Mouse (Mus musculus) left cerebral cortex, adult 2 months (tissue): ENCODE measurements at regions not wholly inside any gene's neighbourhood (a gene's known extent, or its start where the extent isn't known, plus 50 kb on each side); places are given as distances from the start of the nearest gene placed in this dataset.

Experiments used
- DNase-seq, 2 experiments: peaks; one replicate each; pipeline ENCODE4 v3.0.0; 2021 to 2022; ENCODE audit warnings: low spot score in 2 of 2, mixed read lengths in 1 of 2; ENCODE audit errors: extremely low spot score in 1 of 2
- H3K27ac ChIP-seq: fragments of 200-600 bp; 2 replicates; pipeline ENCODE4 v1.8.1; 2022
- H3K4me3 ChIP-seq: fragments of 200-600 bp; 2 replicates; pipeline ENCODE4 v1.8.1; 2022
- CTCF ChIP-seq: fragments of 200-600 bp; IDR thresholded peaks from 2 replicates; pipeline ENCODE4 v1.8.1; 2022; ENCODE audit warnings: antibody characterized with exemption, mild to moderate bottlenecking, moderate library complexity
- intact Hi-C: fragments of 180-260 bp; cut with DNase I; formaldehyde crosslinking; loops from one replicate; pipeline ENCODE4 v1.15.1; 2025

DNA sequence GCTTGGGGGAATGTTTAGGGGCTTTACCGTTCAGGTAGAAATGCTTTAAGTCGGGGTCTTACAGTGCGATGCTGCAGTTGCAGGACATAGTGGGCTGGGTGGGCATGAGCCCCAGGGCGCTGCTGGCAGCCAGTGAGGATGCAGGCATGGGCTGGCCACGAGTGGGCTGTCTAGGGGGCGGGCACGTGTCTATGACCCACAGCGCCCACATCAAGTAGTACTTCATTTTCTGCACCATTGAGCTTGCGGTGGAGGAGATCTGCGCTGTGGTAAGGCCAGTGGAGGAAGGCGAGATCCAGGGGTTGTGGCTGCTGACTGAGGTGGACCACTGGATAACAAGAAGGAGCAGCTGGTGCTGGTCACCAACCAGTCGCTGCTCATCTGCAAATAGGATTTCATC is 52.4 kb upstream of the Olfr291 start:
- no peak overlapping the region for H3K27ac ChIP-seq
- intact Hi-C loops: loop anchor here (10.0 kb wide), 1 partner anchor 1404 kb away; no protein-coding TSS in a partner anchor
- no peak overlapping the region for H3K4me3 ChIP-seq
- DNase-seq: no peak
- TF ChIP-seq CTCF: no peak

DNA sequence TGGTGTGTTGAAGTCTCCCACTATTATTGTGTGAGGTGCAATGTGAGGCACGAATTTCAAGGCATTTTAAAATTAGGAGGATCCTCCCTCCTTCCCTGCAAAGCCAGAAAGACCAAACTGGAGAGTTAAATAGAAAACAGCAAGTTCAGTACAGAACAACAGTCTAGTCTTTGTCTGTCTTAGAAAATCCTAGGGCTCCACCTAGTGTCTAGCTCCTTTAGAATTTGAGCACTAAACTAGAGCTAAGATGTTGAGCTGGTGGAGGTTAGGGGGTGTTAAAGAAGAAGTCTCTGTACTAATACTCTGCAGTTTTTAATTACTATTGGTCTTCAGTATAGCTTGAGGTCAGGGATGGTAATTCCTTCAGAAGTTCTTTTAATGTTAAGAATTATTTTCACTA is 58.7 kb upstream of the Olfr291 start:
- intact Hi-C loops: loop anchor here (1.0 to 5.0 kb wide), 2 partner anchors 47 to 200 kb away; no protein-coding TSS in a partner anchor
- H3K4me3 ChIP-seq: no peak overlapping the region
- peak; percentile 68 for TF ChIP-seq CTCF
- no peak for DNase-seq
- H3K27ac ChIP-seq: no peak overlapping the region

GRCm38 (mm10) chr7:84779276-84779825 is 74.0 kb upstream of the Olfr291 start:
- peak overlapping the region; percentile 59 for H3K4me3 ChIP-seq
- TF ChIP-seq CTCF: peak; percentile 77
- peak overlapping the region; percentile 77 for H3K27ac ChIP-seq
- intact Hi-C loops: loop anchor here (1.0 kb wide), 1 partner anchor 185 kb away; no protein-coding TSS in a partner anchor
- peak; percentile 82 to 87 for DNase-seq

GRCm38 (mm10) chr7:84777696-84778095 is 75.7 kb upstream of the Olfr291 start:
- Histone ChIP-seq H3K27ac (no peak overlapping the region), H3K4me3 (no peak overlapping the region)
- DNase-seq: no peak
- intact Hi-C loops: no loop called here
- no peak; the same call in 1 of the 2 replicates for TF ChIP-seq CTCF

- intact Hi-C loops: no loop called here
- no peak for DNase-seq
- H3K27ac ChIP-seq: no peak overlapping the region
- TF ChIP-seq CTCF: no peak
- H3K4me3 ChIP-seq: no peak overlapping the region
Measured at GRCm38 (mm10) chr7:84756261-84756660, 66.5 kb upstream of the Zfand6 start.

DNA sequence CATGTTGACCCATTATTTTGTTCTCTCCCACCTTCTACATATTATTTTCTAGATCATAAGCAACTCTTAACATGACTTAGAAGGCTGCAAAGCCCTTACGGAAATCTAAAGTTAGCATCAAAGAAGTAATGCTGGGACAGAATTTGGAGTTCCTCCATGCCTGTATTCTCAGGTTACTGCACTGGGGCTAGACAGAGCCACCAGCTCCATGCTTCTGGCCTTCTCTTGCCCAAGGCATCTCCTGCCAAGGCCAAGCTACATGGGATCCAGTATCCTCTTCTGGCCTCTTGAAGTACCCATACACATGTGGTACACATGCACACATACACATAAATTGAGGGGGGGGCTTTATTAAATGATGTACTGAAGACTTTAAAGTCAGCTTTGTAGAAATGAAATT is 63.6 kb upstream of the Zfand6 start:
- intact Hi-C loops: loop anchor here (5.0 kb wide), 1 partner anchor 34 kb away; no protein-coding TSS in a partner anchor

DNA sequence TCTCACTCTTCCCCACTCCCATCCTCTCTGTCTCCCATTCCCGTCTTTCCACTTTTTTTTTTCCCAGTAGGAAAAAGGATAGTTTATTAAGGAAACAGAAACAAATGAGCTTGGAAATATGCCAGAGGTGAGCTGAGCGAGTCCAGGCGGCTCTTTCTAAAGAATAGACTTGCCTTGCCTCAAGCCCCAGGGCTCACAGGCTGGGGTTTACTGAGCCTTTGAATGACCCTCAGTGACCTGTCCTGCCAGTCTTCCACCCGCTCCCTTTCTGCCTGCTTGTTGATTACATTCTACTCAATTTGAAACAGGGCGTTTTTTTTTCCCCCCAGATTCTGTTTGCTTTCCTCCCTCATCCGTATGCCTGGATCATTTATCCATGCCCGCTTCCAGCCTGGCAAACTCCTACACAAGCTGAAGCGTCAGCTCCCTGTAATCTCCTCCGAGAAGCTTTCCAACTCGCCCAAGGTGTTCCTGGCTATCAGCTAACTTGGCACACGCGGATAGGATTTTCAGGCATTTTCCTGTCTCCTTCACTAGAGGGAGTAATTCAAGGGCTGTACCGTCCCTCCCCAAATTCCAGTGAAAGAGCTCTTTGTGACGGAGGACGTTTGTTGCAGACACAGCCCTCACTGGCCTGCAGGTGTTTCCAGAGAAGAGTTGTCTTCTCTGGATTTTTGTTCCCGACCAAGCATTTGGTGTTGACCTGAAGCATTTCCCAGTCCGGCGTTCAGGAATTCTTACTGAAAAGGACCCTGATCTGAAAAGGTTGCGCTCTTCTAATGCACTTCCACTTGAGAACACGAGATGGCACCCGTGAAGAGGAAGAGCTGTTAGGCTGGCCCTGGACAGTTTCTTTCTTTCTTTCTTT is 59.9 kb upstream of the Zfand6 start:
- Histone ChIP-seq H3K4me3 (peak overlapping the region; percentile 44), H3K27ac (0 out of 2 replicates have a peak overlapping the region, but pooled peaks have one; percentile 41)
- peak; percentile 61 for TF ChIP-seq CTCF
- intact Hi-C loops: loop anchor here (1.0 to 5.0 kb wide), 4 partner anchors 38 to 157 kb away; no protein-coding TSS in a partner anchor
- peak; percentile 54 to 65 for DNase-seq

More for the DNA sequence above, 63.6 kb upstream of the Zfand6 start:
- Histone ChIP-seq H3K4me3 (no peak overlapping the region), H3K27ac (no peak overlapping the region)
- no peak for TF ChIP-seq CTCF
- no peak for DNase-seq

DNA sequence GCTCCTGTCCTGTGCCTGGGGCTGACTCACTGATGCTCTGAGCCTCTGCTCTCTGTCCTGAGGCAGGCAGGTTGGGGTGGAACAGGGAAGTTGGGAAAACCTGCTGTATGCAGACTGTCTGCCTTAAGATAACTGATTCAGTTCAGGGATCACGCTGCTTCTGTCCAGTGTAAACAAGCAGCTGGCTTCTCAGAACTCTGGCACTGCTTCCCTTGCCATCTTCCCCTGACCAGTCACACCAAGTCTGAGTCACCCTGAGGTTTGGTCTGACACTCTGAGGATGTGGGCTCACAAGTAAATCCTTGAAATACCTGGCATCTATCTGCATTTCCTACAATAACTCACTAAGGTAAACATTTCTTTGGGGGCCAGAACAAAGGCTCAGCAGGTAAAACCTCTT is 58.1 kb upstream of the Zfand6 start:
- Histone ChIP-seq H3K4me3 (no peak overlapping the region), H3K27ac (no peak overlapping the region)
- DNase-seq: no peak
- TF ChIP-seq CTCF: no peak
- intact Hi-C loops: loop anchor here (5.0 kb wide), 2 partner anchors 49 to 156 kb away; no protein-coding TSS in a partner anchor

DNA sequence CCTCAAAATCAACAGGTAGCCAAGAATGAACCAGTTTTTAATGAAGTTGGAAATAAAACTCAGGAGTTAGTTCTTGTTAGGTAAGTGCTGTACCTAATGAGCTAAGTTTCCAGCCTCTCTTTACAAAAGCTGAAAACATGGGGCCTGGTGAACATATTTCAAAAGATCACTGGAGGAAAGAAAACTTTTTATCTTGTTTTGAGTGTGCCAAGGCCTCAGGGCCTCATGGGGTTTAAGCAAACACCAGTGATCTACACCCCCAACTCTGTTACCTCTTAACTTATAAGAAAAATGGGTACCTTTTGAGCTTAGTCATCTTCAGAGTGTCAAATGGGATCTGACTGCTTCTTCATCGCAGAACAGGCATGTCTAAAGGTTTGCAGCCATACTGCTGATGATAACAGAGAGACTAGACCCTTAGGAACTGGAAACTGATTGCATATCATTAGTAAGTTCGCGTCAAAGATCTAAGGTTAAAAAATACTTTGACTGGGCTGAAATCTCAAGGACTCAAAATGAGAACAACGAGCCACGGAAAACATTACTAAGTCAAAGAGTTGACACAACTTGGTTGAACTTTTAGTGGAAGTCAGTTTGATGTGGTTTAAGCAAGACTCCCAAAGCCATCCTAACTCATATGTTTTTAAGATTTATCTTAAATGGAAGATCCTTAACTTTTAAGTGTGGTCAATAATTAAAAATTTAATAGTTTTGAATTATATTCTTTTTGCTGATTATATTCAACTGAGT is 54.7 kb upstream of the Zfand6 start:
- intact Hi-C loops: loop anchor here (5.0 kb wide), 2 partner anchors 53 to 152 kb away; no protein-coding TSS in a partner anchor

GRCm38 (mm10) chr7:84739965-84740390 is 50.2 kb upstream of the Zfand6 start:
- no peak overlapping the region for H3K4me3 ChIP-seq
- no peak; the same call in 1 of the 2 replicates for TF ChIP-seq CTCF
- intact Hi-C loops: no loop called here
- DNase-seq: peak in 1 of 2 experiments; percentile 9
- H3K27ac ChIP-seq: no peak overlapping the region

More for the DNA sequence above, 54.7 kb upstream of the Zfand6 start:
- DNase-seq: no peak
- Histone ChIP-seq H3K4me3 (no peak overlapping the region), H3K27ac (no peak overlapping the region)
- TF ChIP-seq CTCF: no peak
